In the genomic region with DNA sequence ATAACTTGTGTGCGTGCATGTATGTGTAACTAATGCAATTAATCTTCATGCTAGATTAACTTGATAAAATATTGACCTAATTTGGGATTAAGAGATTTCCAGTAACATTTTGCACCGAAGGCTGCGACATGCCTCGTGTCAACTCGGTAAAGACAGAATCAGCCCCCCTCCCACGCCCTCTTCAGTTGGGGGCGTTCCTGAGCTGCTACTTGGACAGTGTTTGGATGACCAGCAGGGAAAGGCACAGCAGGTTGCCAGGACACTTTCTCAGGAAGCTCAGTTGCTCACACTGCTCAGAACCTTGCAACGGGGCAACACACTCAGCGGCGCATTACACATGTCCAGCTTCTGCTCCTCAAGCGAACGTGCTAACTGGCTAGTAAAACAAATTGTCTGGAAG, we compare ENCODE assay signal across 17 mouse cellular contexts.
DNase-seq lines count a peak whose midpoint lies in the region; ATAC-seq lines count a peak whose summit lies in the region.
"Had no signal": no experiment of that assay in that cellular context is flagged by ENCODE, and none has a peak within 500 bp of the region (broad histone marks: within the 10 kb centered on the region; RNA-seq: fewer than 3 reads in every experiment).

No protein-coding gene starts in this region.

- H3K4me2 ChIP-seq in kidney, embryonic 14.5 days (replicated peaks; ENCODE audit: low read depth, low read length) = no peak overlapping the region
- H3K4me2 ChIP-seq in hindbrain, embryonic 11.5 days (replicated peaks; ENCODE audit: low read depth, low read length) = no peak overlapping the region
- peak overlapping the region; percentile 21; the same call in 1 of the 2 replicates for H3K4me2 ChIP-seq in midbrain, embryonic 12.5 days (replicated peaks)
- H3K4me2 ChIP-seq in heart, embryonic 11.5 days = no peak overlapping the region
- H3K4me2 ChIP-seq: limb, embryonic 12.5 days; lung, embryonic 15.5 days; stomach, embryonic 15.5 days had no signal

- no peak for ATAC-seq in kidney, embryonic 14.5 days (ENCODE audit: low FRiP score, low TSS enrichment)
- ATAC-seq in hindbrain, embryonic 11.5 days (ENCODE audit: low FRiP score) = 0 out of 2 replicates have a peak, but pooled peaks have one; percentile 38
- ATAC-seq in midbrain, embryonic 12.5 days (ENCODE audit: low FRiP score, low read depth) = peak; percentile 61; the same call in 1 of the 2 replicates
- no peak for ATAC-seq in frontal cortex, adult (ENCODE audit: low TSS enrichment)
- no peak for ATAC-seq in heart, embryonic 11.5 days (replicated peaks; ENCODE audit: insufficient number of reproducible peaks, low FRiP score, low TSS enrichment)

- peak; percentile 10 for DNase-seq in kidney, postnatal 14 days
- DNase-seq in hindbrain, embryonic 11.5 days (ENCODE audit: low spot score) = peak; percentile 38
- no peak for DNase-seq in gastrocnemius, postnatal 25 days
- DNase-seq: adrenal gland, postnatal 36 days; cerebellum, adult 9-10 months; heart, adult 2 months; heart, postnatal 4 days; thymus, postnatal 36 days had no signal

- no peaks in the 10 kb centered on the region for H3K9me3 ChIP-seq in kidney, embryonic 14.5 days (ENCODE audit: control insufficient read depth, low read length)
- no peaks in the 10 kb centered on the region for H3K9me3 ChIP-seq in hindbrain, embryonic 11.5 days (ENCODE audit: control insufficient read depth, low read length)
- H3K9me3 ChIP-seq in midbrain, embryonic 12.5 days = no peaks in the 10 kb centered on the region
- no peaks in the 10 kb centered on the region for H3K9me3 ChIP-seq in heart, embryonic 11.5 days (replicated peaks; ENCODE audit: control insufficient read depth, low read length)
- H3K9me3 ChIP-seq: limb, embryonic 12.5 days; lung, embryonic 15.5 days; stomach, embryonic 15.5 days had no signal

- H3K4me3 ChIP-seq in kidney, embryonic 14.5 days (ENCODE audit: low read length) = no peak overlapping the region
- no peak overlapping the region for H3K4me3 ChIP-seq in hindbrain, embryonic 11.5 days (ENCODE audit: low read depth, low read length)
- H3K4me3 ChIP-seq in midbrain, embryonic 12.5 days = no peak overlapping the region
- H3K4me3 ChIP-seq in heart, embryonic 11.5 days (ENCODE audit: low read depth, low read length) = no peak overlapping the region
- H3K4me3 ChIP-seq: erythroblast, embryonic 14.5 days; heart, adult 2 months; layer of hippocampus, adult 2 months; limb, embryonic 12.5 days; lung, embryonic 15.5 days; stomach, embryonic 15.5 days had no signal

- no peak overlapping the region for H3K9ac ChIP-seq in kidney, embryonic 14.5 days (ENCODE audit: low read depth, low read length)
- H3K9ac ChIP-seq in hindbrain, embryonic 11.5 days (ENCODE audit: low read depth, low read length) = no peak overlapping the region
- H3K9ac ChIP-seq in midbrain, embryonic 12.5 days (replicated peaks) = no peak overlapping the region
- H3K9ac ChIP-seq in heart, embryonic 11.5 days (ENCODE audit: low read depth, low read length) = no peak overlapping the region
- H3K9ac ChIP-seq: limb, embryonic 12.5 days; lung, embryonic 15.5 days; stomach, embryonic 15.5 days had no signal

- H3K27ac ChIP-seq in kidney, embryonic 14.5 days (ENCODE audit: low read depth, low read length) = no peak overlapping the region
- H3K27ac ChIP-seq in hindbrain, embryonic 11.5 days (ENCODE audit: low read depth, low read length) = no peak overlapping the region
- no peak overlapping the region for H3K27ac ChIP-seq in midbrain, embryonic 12.5 days (replicated peaks)
- H3K27ac ChIP-seq in heart, embryonic 11.5 days (ENCODE audit: low read depth, low read length) = no peak overlapping the region
- H3K27ac ChIP-seq: heart, adult 2 months; layer of hippocampus, adult 2 months; limb, embryonic 12.5 days; lung, embryonic 15.5 days; stomach, embryonic 15.5 days had no signal

- H3K4me1 ChIP-seq in kidney, embryonic 14.5 days (ENCODE audit: control insufficient read depth, insufficient read depth, low read length) = no peaks in the 10 kb centered on the region
- H3K4me1 ChIP-seq in hindbrain, embryonic 11.5 days (replicated peaks; ENCODE audit: control insufficient read depth, insufficient read depth, low read length) = no peaks in the 10 kb centered on the region
- peaks cover 5% of the 10 kb centered on the region for H3K4me1 ChIP-seq in midbrain, embryonic 12.5 days
- H3K4me1 ChIP-seq in heart, embryonic 11.5 days (ENCODE audit: control insufficient read depth, insufficient read depth, low read length) = peaks cover 3% of the 10 kb centered on the region
- H3K4me1 ChIP-seq: lung, embryonic 15.5 days; stomach, embryonic 15.5 days had no signal

- H3K36me3 ChIP-seq in kidney, embryonic 14.5 days (ENCODE audit: control insufficient read depth, insufficient read depth, low read length) = no peaks in the 10 kb centered on the region
- H3K36me3 ChIP-seq in hindbrain, embryonic 11.5 days (ENCODE audit: control insufficient read depth, insufficient read depth, low read length) = no peaks in the 10 kb centered on the region
- no peaks in the 10 kb centered on the region for H3K36me3 ChIP-seq in midbrain, embryonic 12.5 days
- H3K36me3 ChIP-seq in heart, embryonic 11.5 days (ENCODE audit: control insufficient read depth, insufficient read depth, low read length) = no peaks in the 10 kb centered on the region
- H3K36me3 ChIP-seq: limb, embryonic 12.5 days; lung, embryonic 15.5 days; stomach, embryonic 15.5 days had no signal

- WGBS in kidney, embryonic 14.5 days = 41% methylated on average over 12 of the region's 12 CpGs
- WGBS in hindbrain, embryonic 11.5 days = 22% methylated on average over 12 of the region's 12 CpGs
- 16% methylated on average over 12 of the region's 12 CpGs for WGBS in midbrain, embryonic 12.5 days
- 58% methylated on average over 12 of the region's 12 CpGs for WGBS in heart, embryonic 11.5 days (ENCODE audit: insufficient replicate concordance)

- no peaks in the 10 kb centered on the region for H3K27me3 ChIP-seq in kidney, embryonic 14.5 days (ENCODE audit: control insufficient read depth, insufficient read depth, low read length)
- no peaks in the 10 kb centered on the region for H3K27me3 ChIP-seq in hindbrain, embryonic 11.5 days (ENCODE audit: control insufficient read depth, insufficient read depth, low read length)
- no peaks in the 10 kb centered on the region; the same call in 1 of the 2 replicates for H3K27me3 ChIP-seq in midbrain, embryonic 12.5 days
- H3K27me3 ChIP-seq in heart, embryonic 11.5 days (ENCODE audit: control insufficient read depth, insufficient read depth, low read length) = no peaks in the 10 kb centered on the region
- H3K27me3 ChIP-seq: limb, embryonic 12.5 days; lung, embryonic 15.5 days; stomach, embryonic 15.5 days had no signal

Comparison
In these comparisons a context has a peak if more than half of its experiments do, and no peak if none do; other contexts are left out.
1. ATAC-seq: peak in hindbrain, embryonic 11.5 days (single experiment) and midbrain, embryonic 12.5 days (single experiment); none in kidney, embryonic 14.5 days (single experiment), frontal cortex, adult (single experiment) and heart, embryonic 11.5 days (single experiment).